Mouse (Mus musculus): ENCODE data around the gene Nanos3.

DNA sequence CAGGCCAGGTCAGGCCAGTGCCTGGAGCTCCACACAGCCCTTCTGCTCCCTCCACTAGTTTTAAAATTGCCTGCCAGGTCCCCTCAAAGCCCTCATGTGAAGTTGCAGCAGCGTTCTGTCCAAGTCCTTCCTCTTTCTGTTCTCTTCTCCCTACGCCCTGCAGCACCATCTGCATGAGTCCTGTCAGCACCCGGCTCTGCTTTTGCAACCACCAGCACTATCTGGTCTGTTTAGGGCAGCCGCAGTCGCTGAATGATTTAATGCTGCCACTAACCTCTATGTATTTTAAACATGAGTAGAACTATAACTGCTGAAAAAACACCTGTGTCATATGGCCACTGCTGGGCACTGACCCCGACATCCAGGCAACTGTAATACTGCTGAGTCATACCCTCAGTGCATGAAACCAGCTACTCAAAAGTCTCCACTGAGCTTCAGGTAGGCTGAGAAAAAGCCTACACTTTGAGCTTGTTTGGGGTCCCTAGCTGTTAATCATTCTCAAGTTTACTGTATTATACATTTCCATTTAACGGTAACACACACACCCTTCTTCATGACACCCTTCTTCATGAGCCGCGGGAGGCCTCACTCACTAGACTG is 37.6 kb upstream of the Nanos3 start:
- no peak for TF ChIP-seq EP300 (IDR thresholded peaks at IDR 0.05)
- TF ChIP-seq CTCF (IDR thresholded peaks at IDR 0.05), result no peak
